Mouse (Mus musculus): ENCODE data around the gene Irak4.

Irak4 gene

DNA sequence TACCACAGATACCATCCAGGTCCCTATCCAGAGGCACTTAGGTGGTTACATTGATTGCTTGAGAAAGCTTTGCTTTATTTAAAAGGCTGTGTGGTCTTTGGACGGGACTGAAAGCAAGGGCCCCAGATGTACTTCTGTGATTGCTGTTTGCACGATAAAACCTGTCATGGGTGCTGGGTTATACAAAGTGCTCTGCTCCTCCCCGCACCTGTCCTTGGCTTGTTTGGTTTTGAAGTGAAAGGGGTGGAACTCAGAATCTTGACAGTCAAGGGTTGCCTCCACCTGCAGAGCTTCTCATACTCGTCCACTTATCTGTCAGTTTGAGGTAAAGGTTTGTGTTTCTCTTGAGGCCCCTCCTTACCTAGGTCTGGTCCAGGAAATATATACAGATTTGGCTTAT lies 87.1 kb downstream of the Irak4 start:
- no peak for DNase-seq
